Mouse (Mus musculus): ENCODE measurements around the gene Tmem125.

DNA sequence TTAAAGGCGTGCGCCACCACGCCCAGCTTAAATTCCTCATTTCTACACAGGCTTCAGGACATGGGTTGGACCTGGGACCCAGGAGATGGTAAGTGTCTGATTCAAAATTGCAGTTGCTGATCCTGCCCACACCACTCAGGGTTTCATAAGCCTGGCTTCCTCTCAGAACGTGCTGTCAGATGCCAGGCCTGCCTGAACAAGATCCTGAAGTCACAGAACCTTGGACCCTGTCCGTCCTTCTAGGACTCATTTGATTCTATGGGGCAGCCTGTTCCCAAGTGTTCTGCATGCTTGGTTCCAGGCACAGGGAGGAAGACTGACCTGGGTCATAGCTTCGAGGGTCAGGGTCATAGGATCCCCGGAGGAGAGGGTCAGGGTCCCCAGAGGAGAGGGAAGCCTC, 10.2 kb downstream of the Tmem125 start:
- TF ChIP-seq CTCF (conservative IDR thresholded peaks at IDR 0.05; ENCODE audit: insufficient read depth, insufficient read length, low read depth, low read length): no peak
- TF ChIP-seq POLR2A (IDR thresholded peaks at IDR 0.05; ENCODE audit: low read depth, low read length): no peak

Measured in kidney, adult 2 months (tissue).